Mouse (Mus musculus) thymus, adult 18-20 months (tissue): ENCODE results near the gene Rd3.

Source experiments
- DNase-seq, 2 experiments: peaks; one replicate each; pipeline ENCODE4 v3.0.0; 2022; ENCODE audit warnings: mixed read lengths in 2 of 2

Gene Rd3

DNA sequence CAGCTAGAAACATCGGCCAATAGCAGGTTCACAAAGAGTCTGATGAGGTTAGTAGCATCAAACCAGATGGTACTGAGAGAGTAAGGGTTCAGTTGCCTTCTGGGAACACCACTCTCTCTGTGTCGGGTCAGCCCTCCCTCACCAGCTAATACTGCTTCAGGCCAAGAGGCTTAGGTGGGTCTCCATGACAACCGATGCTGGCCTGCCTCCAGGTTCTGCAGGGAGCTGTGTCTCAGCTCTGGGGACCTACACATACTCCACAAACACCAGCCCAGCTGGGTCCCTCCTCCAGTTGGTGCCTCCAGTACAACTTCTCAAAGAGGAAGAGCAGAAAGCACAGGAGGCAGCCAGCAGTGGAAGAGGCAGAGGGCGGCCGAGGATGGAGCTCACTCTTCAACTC is at the start of gene Rd3:
Gene Rd3, plus strand, starts transcription at position 184 of the 400 bp plus-strand sequence.
- DNase-seq: no peak

DNA sequence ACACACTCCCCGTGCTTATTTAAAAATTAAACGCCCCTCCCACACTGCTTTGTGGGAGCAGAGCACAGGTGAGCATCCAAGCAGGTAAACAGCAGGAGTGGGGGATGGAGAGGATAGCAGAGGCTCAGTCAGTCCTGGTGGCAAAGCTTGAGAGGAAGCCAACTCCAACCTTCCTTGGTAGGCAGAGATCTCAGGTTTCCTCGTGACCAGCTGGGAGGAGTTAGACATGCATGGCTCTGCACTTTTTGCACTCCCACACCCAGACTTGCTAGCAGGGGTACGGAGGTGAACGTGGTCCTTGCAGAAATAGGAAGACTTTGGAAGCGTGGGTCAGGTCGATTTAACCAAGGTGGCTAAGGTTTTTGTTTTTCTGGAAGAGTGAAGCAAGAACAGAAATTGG is 48.8 kb upstream of the Rd3 start:
- no peak for DNase-seq

DNA sequence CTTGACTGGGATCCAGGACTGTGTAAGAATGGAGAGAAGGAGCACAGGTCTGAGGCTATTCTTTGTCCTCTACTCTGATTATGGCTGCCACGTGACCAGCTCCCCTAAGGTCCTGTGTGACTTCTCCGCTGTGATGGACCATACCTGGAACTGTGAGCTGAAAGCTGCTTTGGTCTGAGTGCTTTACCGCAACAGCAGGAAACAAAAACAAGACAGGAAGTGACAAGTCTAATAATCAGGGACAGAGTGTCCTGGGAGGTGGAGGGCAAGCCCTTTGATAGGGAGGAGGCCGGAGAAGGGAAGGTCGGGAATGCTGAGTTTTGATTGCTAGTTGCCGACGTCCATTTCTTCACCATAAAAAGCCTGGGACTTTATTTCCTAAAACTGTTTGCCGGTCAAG is 48.1 kb upstream of the Rd3 start:
- DNase-seq: no peak

DNA sequence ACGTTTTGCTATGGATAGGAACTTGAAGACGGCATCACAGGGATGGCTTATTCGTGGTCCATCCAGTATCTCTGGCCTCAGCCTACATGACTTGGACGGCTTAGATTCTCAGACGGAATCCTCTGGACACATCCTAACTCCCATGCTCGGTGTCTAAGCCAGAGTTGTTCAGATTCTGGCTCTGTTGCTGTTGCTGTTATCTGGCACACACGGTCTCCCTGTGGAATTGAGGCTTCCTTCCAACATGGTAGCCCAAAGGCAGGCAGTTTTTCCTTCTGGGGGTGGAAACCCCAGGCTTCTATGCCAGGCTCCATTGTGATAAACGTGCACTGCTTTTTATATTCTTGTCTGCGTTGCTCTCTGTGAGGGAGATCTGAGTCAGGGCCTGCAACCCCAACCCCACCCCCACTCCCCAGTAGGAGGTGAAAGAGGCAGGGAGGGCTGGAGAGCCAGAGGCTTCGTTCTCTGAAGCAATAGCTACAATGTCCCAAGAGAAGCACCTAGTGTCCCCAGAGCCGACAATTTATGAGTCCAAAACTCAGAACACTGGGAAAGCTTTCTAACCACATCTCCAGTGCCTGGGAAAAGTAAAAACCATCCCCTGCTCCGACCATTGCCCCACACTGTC is 47.2 kb upstream of the Rd3 start:
- no peak for DNase-seq

DNA sequence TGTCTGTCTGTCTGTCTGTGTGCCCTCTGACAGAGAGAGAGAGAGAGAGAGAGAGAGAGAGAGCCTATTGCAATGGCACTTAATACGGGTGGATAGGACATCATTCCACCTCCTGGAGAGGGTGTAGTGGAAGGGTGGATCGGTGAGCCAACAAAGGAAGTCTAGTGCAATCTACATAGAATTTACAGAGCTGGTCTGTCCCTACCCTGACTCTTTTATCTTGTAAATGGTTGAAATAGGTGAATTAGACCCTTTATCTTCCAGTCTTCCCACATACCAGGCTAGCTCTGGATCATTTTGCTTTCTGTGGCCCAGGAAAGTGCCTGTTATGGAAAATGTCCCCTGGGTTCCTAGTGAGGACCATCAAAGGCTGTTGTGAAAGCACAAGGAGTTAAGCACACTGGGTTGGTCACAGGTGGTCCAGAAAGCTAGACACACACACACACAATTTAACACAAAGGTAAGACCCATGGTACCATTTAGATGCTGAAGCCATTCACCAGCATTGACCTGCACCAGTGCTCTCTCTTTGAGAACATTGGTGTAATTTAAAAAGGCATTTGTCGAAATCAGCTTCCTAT is 46.6 kb upstream of the Rd3 start:
- no peak for DNase-seq

DNA sequence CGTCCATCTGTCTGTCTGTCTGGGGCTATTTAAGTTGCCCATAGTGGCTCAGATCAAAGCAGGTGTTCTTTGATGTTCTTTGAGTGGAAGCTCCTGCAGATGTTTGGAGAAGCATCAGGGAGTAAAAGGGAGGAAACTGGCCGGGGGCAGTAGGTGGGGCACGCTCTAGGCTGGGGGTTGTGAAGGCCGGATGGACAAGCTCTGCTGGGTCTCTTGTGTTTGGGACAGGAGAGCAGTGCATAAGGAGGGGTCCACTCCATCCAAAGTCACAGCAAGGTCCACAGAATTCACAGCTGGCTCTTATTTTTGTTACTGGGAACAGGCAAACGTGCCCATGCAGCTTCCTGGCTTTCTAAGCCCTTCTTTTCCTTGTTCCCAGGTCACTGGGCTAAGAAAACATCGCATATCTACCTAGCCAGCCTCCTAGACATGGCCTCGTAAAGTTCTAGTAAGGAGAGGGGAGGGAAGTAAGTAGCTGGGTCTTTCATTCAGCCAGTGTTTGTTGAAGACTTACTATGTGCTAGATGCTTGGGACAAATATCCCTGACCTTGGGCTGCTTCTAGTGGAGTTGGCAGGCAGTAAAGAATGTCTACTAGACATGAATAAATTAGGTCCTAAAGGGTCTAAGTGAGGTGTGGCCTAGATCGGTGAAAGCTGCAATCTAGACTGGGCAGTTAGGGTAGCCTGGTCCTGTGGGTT is 44.7 kb upstream of the Rd3 start:
- no peak for DNase-seq

DNA sequence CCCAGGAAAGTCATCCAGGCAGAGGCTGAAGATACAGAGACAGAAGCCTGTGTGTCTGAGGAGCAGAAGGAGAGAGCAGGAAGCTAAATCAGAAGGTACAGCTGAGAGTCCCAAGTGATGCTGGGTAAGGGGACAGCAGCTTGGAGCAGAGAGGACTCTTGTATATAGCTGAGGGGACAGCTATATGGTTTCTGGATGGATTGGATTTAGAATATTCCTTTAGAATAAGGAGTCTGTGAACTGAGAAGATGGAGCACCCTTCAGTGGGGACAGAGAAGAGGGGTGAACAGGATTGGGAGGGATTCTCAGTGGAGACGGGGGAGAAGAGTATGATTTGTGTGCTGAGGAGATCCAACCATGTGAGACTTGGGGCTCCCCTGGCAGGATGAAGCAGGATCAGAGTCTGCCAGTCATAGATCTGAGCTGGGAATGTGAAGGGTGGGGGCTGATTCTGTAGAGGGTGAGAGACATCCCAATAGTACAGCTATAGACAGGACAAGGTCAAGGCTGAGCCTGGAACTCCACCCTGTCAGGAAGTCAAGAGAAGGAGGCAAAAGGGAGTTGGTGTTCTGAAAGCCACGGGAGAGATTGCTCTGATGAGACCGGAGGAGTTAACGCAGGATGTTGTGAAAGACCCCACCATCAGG is 44.1 kb upstream of the Rd3 start:
- no peak for DNase-seq

DNA sequence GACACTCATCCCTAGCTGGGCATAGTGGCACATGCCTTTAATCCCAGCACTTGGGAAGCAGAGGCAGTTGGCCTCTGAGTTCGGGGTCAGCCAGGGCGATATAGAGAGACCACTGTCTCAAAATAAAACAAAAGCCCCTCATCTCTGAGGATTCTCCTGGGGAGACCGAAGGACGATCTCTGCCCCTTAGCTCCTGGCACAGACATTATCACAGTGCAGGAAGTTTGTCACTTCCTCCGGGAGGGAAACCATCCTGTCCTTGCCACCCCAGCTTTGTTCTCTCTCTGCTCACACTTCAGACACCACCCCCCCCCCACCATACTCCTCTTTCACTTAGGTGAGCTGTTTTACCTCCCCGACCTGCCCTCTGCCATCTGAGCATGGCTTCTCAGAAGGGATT is 33.5 kb upstream of the Rd3 start:
- no peak for DNase-seq

DNA sequence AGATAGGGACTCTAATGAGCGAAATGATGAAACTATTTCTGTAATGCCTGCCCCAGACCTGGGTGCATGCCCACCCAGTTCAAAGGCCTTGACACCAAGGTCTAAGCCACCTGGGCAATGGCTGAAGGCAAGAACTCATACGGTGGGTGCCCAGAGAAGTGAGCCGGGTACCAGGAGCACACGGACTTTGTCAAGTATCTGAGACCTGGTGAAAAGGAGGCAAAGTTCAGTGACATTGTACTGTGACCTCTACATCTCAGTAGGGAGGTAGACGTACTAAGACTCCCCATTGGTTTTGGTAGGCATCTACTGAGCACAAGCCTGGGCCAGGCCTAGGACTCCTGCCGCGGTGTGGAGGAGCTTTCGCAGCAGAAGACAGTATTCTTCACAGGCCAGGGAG is 31.8 kb upstream of the Rd3 start:
- no peak for DNase-seq

DNA sequence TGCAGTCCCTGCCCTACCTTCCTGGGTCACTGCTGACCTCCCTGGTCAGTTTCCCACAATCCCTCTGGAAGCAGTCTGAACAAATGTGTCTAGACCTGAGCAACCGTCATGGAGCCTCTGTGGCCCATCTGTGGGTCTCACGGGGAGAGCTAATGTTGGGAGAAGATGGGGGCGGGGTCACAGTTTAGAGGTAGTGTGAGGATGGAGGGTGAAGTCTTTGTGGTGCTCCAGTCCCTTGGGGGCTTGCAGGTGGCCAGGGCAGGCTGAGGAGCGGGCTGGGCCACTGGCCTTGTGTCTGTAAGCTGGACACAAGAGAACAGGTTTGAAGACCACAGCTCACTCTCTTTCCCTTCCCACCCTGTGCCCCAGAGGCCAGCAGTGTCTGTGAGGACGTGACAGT is 31.4 kb upstream of the Rd3 start:
- no peak for DNase-seq

DNA sequence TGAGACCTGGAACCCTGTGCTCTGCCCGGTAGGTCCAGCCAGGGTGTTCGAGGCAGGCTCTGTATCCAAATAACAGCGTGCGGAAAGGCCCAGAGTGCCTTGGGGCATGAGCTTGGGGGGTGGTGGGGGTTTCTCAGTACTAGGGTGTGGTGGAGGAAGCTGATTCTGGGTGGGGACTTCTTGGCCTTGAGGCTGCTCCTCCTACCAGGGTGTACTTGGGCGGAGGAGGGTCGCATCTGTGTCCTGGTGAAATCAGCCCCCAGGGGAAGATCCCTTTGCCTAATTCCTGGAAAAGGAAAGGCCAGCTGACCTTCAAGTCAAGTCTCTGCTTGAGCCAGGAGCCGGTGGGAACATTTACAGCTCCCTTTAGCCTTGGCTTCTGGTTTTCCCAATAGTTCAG is 30.9 kb upstream of the Rd3 start:
- no peak for DNase-seq

DNA sequence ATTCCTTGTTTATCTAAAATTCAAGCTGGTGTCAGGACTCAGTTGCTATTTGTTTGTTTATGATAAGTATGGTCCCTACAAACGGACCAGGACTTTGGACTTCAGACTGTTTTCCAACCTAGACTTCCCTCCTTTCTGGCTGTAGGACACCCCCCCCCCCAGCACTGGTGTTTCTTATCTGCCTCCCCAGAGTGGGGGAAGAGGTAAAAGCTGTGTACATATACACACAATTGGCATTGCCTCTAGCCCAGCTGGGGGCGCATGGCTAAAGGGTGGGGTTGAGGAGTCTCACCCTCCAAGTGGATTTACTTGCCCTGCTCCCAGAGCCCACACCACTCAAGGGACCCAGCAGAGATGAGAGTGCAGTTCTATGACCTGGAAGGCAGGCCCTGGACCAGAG is 30.3 kb upstream of the Rd3 start:
- DNase-seq: no peak

DNA sequence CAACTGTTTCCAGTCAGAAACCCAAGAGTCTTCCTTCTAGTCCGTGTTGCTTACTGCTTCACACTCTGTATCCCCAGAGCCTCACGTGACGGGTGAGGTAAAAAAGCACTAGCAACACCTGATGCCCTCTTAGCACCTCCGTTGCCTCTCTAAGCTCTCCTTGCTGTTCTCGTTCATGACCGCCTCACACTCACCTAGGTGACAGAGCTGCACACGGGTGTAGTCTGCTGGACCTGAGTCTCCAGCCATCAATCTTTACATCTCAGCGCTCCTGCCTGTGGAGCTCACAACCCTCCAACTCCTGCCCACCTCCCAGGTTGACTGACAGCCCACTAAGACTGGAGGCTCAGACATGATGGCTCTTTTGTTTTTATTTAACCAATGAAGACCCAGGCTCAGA is 29.4 kb upstream of the Rd3 start:
- no peak for DNase-seq

DNA sequence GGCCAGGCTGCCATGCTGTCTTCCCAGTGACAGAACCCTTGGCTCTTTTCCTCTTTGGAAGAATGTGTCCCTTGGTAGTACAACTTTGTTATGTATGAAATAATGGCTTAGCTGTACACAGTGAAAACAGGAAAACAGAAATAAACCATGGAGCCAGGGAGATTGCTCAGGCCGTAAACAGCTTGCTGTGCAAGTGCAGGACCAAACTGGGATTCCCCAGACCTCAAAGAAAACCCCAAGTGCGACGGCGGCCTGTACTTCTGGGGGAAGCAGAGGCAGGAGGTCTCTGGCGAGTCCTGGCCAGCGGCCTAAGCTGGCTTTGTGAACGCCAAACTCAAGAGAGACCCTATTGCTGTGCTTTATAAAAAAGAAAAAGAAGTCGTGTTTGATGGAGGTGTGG is 28.6 kb upstream of the Rd3 start:
- no peak for DNase-seq

DNA sequence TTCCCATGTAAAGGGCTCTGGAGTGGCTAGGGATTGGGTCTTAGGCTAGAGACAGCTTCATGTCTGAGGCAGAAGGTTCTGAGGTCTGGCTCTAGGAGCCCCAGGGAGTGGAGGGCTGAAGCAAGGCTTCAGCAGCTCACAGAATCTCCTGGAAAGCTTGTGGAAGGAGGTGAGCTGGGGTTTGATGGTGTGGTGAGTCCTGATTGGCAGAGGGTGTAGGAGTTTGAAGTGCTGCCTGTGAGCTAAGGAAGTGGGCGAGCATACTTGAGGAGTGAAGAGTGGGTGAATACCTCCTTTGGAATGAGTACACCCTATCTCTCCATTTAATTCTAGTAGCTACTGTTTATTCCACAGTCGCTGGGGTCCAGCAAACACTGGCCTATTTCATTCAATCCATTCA is 26.6 kb upstream of the Rd3 start:
- DNase-seq: no peak

DNA sequence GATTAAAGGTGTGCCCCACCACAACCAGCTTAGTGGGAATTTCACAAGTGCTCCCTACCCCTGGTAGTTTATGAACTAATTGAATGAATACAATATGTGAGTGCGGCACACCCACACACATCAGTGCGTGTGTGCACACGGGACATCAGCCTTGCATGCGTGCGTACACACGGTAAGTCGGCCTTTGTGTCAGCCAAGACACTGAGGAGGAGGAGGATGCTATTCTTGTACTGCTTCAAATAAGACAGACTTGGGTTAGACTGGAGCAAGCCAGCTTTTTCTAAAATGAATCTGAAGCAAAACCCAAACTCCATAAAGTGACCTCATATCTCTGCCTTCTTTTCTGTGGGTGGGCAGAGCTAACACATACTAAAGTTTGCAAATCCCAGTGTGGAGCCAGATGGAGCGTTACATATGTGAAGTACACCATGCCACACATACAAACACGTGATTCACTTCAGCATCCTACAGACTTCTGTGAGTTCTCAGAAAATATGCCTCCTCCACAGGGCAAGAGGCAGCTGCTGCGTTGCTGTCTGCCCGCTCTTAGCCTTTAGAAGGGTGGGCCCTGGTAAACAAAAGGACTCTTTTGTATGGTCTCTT is 24.3 kb upstream of the Rd3 start:
- DNase-seq: no peak

DNA sequence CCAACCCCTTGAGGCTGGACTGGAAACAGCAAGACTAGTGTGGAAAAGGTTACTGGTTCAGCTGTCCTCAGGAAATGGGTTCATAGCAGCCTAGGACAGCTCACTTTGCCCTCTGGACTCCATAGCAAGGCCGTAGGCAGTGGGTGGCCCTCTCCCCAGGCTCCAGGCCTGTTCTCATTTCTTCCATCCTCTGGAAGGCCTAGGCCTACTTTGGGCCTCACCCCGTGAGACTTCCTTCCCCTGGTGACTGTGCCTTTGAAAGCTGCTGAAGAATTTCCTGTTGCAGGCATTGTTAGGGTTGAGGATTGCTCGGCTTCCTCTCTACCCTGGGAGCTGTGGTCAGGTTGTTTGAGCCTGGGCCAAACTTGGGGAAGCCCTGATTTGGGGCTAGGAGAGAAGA is 22.1 kb upstream of the Rd3 start:
- DNase-seq: no peak

DNA sequence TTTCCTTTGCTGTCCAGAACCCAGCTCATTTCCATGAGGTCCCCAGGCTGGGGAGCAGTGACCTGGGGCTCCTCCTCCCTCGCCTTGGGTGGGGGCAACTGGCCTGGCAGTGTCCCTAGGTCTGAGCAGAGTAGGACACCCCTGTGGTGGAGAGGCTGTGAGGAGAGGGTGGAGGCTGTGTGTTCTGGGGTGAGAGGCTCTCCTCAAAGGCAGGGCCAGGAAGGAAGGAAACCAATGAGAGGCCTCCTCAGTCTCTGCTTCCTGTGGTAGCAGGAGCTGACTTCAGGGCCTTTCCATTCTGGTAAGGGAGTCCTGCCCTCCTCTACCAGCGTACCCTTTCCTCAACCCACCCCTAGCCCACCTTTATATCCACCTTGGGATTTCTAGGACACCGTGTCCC is 20.9 kb upstream of the Rd3 start:
- DNase-seq: no peak

DNA sequence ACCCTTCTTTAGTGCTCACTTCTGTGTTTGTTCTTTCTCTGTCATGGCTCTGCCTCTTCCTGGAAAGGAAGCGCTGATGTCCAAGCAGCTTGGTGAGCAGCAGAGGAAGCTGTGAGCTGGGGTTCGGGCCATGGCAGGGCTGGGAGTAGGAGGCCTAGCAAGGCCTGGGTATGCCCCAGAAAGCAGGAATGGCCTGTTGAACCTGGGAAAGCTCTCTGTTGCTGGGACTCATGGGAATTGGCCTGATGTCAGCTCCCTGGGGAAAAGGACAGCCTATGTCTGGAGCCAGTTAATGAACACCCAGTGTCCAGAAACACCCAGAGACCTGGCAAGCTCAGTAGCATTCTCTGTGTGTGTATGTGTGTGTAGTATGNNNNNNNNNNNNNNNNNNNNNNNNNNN is 20.3 kb upstream of the Rd3 start:
- no peak for DNase-seq

DNA sequence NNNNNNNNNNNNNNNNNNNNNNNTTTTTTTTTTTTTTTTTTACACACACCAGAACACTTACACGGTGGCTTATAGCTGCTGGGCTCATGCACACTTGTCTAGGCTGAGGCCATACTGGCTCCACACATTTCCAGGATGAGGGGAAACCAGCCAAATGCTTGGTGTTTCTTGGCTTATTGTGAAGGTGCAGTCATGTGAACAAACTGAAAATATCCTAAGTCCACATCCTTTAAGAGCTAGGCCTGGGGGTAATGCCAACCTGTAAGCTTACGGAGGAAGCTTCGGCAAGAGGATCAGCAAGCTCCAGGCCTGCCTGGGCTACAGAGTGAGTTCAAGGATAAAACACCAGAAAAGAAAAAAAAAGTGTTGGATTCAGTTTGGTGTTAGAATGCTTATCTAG is 19.8 kb upstream of the Rd3 start:
- no peak for DNase-seq

DNA sequence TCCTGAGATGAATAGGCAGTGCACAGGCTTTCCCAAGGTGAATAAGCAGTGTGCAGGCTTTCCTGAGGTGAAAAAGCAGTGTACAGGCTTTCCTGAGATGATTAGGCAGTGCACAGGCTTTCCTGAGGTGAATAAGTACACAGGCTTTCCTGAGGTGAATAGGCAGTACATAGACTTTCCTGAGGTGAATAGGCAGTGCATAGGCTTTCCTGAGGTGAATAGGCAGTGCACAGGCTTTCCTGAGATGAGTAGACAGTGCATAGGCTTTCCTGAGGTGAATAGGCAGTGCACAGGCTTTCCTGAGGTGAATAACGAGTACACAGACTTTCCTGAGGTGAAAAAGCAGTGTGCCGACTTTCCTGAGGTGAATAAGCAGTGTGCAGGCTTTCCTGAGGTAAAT is 16.2 kb upstream of the Rd3 start:
- DNase-seq: no peak

DNA sequence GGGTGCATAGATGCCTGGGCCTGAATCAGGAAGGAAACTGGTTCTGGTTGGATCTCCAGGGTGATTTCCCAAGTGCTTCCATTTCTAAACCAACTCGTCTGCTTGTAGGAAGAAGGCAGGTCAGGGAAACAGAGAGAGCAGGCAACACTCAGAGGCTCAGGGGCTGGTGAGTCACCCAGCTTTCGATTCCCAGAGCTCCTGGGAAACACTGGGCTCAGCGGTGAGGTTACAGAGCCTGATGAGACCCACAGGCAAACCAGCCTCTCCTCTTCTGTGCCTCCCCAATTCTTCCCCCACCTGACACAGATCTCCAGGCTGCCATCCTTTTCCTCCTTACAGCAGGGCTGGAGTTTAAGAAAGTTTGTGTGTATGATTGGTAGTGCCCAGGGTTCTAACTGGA is 13.8 kb upstream of the Rd3 start:
- DNase-seq: no peak

DNA sequence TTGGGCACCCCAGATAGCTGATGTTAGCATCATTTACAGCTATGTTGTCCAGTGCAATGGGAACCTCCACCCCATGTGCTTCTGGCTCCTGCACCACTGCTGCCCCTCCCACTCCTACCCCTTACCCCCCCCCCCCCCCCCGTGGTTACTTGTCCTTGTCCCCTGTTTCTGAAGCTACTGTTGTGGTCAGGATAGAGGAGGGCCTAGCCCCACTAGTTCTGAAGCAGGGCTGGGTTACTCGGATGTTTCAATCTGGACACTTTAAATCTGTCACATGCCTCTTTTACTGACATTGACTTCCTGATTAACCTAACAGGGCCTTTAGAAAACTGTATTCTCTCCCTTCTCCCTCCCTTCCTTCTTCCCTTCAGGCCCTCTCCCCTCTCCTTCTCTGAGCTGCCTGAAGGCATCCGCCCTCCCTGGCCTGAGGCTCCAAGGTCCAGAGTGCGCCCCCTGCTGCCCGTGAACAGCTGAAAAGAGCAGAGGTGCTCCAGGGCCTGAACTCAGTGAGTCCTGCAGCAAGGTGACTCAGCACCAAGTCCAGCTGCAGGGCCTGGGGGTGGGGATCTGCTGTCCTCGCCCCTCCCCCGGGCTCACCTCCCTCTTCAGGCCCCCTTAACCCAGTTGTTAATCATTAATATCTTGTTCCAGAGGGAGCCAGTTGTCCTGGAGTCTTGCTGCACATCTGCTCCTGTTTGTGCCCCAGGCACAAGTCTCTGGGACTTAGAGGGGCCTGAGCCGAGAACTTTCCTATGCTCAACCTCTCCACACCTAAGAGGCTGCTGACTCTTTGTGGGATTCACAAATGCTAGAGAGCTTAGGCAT is 13.0 kb upstream of the Rd3 start:
- DNase-seq: peak; percentile 54 to 59
